Mouse (Mus musculus) thymus, postnatal 0 days (tissue): Measurements from ENCODE around the gene Rps9. TPM values are rescaled to one million over a fixed set of nuclear protein-coding genes. Genes with fewer than 3 reads are reported as not detected.
"Not testable (repeated sequence)": the region's sequence is repeated elsewhere in the genome, so short reads cannot be mapped to it uniquely, and the experiment has no call there.

Experiments
- DNase-seq: peaks from one replicate; pipeline ENCODE4 v3.0.0-alpha.2; 2015; ENCODE audit warnings: low spot score
- microRNA-seq: library from miRNA; unstranded; fragments of <30 nt; microRNA quantifications from one replicate; pipeline ENCODE4, GENCODE M21; 2016; ENCODE audit warnings: borderline number of aligned reads
- polyA plus RNA-seq: library from polyadenylated mRNA; unstranded; fragments of >200 nt; fragmentation: Nextera tagmentation; extraction: Ambion mirVana; gene quantifications from 2 replicates; pipeline ENCODE4 v1.2.1, GENCODE M21; 2015

The Rps9 gene
- polyA plus RNA-seq, 1 experiment from 2014 or later = 2,079 TPM

DNA sequence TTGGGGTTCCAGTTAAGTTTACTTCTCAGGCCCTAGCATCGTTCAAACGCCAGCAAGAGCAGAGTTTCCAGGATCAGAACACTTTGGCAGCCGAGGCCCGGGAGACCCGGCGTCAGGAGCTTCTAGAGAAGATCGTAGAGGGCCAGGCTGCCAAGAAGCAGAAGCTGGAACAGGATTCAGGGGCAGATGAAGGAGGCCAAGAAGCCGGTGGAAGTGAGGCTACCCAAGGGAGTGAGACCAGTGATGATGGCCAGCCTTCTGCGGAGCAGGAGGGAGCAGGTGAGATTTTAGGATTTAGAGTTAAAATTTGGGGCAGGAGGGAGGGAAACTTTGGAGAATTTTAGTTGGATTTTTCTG, 8.9 kb upstream of the Rps9 start:
- DNase-seq = not testable (repeated sequence)

DNA sequence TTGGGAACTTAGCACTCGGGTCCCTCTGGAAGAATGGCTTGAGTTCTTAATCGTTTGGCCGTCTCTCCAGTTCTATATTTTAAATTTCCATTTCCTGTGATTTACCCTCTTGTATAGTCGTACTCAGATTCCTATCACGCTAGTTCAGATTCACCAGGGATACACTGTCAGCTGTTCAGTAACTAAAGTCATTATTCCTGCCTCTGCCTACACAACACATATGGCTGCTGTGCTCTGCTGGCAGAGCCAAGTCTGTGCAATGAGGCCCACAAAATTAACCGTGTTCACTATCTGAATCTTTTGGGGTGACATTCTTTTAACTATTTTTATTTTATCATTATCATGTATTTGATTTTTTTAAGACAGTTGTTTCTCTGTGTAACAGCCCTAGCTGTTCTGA, 5.3 kb upstream of the Rps9 start:
- DNase-seq = no peak

DNA sequence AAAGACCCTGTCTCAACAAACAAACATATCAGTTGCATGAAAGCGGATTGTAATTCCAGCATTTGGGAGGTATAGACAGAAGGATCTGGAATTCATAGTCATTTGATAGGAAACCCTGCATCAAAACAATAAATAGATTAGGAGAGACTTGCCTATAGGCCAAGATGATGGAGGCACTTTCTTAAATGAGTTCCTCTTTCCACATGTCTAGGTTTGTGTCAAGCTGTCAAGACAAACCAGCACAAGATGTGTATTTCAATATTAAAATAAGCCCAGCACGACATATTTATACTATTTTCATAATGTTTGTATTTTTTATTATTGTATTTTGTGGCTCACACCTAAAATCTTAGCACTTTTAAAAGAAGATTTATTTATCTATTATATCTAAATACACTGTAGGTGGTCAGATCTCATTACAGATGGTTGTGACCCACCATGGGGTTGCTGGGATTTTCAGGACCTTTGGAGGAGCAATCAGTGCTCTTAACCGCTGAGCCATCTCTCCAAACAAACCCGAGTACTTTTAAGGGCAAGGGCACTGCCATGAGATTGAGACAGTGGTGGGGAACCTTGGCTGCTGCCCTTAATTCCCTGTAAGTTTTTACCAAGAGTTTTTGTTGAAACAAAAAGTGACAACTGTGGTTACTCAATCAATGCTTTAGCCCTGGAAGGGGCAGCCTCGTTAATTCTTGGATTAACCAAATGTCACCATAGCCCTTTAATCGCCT, 480 bp upstream of the Rps9 start:
- no peak for DNase-seq

DNA sequence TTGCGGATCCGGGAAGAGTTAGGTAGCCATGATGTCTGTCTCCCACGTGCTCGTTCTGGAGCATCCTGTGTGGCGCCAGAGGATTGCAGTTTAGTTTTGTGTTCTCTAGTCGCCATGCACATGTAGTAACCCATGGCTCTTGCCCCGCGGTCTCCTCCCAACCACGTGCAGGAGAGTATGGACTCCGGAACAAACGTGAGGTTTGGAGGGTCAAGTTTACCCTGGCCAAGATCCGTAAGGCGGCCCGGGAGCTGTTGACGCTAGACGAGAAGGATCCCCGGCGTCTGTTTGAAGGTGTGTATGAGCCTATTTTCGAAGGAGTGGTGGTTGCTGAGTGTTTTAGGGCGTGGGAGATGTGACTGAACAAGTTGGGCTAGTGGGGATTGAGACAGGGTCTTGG, 682 bp downstream of the Rps9 start:
- DNase-seq = no peak

DNA sequence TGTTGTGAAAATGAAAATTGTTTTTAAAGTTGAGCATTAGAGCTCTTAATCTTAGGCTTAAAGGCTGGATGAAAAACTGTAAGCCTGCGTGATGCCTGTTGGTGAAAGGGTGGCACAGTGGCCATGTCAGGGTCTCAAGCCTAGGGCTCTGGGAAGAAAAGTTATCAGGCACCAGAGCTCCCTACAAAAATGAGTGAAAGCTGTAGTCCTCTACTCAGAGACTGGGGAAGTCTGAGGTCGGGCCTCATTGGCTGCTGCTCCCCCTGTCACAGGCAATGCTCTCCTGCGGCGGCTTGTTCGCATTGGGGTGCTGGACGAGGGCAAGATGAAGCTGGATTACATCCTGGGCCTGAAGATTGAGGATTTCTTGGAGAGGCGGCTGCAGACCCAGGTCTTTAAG, 1.7 kb downstream of the Rps9 start:
- peak; percentile 9 for DNase-seq

DNA sequence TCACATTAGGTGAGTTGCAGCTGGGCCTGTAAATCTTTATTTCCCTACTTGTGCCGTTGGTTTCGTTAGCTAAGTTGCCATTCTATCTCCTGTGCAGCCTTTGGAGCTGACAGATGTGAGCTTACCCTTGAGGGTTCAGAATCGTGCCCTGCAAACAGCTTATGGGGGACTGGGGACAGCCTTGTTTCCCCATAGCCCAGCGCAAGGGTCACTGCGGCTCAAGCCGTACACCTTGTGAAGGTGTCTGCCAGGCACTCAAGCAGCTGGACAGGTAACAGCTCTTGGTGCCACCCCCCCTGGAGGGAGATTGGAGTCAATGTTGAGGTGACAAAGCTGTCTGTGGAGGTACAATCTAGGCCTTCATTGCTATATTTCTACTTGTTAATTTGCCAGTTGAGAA, 2.1 kb downstream of the Rps9 start:
- no peak for DNase-seq

DNA sequence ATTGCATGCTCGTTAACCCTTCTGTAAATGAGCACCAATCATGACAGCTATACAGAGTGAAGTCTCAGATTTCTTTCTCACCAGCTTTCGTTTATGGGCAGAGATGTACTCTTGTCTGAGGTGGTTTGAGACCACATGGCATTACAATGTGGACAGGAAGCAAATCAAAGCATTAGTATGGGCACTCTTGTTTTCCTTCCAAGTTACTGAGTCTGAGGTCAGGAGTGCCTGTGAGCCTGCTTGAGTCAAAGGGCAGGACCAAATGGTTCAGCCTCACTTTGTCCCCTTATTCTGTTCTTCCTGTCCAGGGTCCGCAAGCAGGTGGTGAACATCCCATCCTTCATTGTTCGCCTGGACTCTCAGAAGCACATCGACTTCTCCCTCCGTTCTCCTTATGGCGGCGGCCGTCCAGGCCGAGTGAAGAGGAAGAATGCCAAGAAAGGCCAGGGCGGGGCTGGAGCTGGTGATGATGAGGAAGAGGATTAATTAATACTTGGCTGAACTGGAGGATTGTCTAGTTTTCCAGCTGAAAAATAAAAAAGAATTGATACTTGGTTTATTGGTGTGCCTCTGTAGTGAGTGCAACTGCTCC, 2.6 kb downstream of the Rps9 start:
- no peak for DNase-seq

DNA sequence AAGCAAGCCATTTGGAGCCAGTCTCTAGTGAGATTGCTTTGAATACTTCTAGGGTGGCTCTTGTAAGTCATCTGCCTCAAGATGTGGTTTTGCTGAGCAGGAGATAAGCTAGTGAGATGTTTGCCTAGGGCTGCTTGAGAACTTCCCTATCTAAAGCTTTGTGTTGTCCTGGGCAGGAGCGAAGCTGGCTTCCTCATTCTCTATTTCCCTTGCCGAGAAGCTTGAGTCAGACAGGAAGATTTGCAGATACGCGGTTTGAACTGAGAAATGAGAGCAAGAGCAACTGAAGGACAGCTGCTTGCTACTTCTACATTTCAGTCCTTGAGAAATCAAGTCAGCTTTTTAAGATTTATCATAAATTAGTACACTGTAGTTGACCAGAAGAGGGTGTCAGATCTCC, 3.2 kb downstream of the Rps9 start:
- no peak for DNase-seq

DNA sequence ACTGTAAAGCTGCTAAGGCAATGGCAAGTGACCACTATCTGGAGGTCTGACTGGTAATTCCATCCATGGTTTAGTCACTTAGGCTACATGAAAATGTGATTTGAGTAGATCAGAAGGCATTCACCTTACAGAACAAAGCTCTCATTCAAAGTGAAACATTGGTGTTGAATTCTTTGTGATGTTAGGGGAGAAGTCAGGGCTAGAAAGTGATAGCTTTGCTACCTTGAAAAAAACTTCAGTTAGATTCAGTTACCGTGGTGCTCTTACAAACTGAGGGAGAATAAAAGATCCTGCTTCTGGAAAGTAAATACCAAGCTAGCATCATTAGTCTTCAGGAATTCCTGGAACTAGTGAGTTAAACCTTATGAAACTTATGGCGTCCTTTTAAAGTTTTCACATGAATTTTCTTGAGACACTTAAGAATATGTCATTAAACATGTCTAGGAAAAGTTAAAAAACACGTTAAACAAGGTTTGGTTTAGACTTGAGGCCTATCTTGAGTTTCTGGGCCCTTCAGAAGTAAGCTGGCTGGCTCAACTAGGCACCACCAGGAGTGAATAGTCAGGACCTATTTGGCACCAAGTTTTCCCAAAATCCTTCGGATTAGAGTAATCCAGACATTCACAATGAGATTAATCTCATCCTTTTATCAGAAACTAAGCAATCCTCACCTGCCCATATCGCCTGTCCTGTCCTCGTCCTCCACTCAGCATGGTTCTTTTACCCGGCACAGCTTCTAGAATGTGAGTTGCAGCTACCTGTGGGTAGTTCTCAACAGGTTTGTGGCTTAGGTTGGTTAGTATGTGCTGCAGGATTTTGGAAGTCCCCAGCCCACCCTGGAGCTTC, 4.0 kb downstream of the Rps9 start:
- no peak for DNase-seq

DNA sequence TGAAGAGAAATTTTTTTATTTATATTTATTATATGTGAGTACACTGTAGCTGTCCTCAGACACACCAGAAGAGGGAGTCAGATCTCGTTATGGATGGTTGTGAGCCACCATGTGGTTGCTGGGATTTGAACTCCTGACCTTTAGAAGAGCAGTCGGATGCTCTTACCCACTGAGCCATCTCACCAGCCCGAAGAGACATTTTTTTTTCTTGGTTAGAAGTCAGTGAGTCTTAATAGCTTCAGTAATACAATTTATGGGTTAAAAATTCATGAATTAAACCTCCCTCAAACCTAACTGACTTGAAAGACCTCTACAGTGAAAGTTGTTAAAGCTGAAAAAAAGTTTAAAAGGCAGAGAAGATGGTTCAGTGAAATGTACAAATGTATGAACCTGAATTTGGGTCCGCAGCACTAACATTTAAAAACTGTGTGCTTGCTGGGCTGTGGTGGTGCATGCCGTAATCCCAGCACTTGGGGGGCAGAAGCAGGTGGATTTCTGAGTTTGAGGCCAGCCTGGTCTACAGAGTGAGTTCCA, 4.7 kb downstream of the Rps9 start:
- not testable (repeated sequence) for DNase-seq

DNA sequence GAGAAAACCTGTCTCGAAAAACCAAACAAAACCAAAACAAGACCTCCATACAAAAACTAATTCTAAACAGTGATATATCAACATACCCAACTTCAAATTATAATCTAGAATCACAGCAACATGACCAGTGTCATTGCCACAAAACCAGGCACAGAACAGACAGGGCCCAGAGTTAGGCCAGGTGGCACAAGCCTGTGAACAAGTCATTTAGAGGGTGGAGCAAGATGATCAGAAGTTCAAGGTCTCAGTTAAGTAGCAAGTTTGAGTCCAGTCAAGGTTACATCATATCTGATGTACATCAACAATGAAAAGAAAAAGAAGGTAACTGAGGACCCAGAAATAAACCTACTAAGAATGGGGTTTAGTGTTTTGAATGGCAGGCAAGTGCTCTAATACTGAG, 5.2 kb downstream of the Rps9 start:
- DNase-seq = no peak

DNA sequence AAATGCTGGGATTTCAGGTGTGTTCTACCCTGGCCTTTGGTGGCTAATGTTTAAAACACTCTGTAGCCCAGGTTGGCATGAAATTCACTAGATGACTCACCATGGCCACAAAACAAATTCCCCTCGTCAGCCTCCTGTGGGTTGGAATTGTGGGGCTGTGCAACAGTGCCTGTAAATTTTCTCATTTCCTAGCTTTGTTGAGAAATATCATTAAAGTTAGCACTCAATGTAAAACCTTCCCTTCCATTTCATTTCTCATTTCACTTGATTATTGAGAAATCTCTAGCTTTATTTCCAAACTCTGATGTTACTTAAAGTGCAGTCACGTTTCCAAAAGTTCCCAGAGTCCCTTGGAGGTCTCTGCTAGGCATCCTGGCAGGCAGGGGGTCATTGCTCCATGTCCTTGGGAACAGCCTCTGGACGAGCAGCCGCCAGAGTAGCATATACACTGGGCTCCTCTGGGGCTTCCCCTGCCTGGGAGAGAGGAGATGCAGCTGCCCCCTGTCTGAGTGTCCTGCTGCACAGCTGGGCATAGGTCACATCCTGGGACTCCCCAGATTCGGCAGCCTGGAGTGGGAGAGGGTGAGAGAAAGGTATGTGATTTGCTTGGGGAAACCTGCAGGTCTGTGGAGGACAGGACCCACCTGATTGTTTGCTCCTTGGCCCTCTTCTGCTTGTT, 8.6 kb downstream of the Rps9 start:
- no peak for DNase-seq

DNA sequence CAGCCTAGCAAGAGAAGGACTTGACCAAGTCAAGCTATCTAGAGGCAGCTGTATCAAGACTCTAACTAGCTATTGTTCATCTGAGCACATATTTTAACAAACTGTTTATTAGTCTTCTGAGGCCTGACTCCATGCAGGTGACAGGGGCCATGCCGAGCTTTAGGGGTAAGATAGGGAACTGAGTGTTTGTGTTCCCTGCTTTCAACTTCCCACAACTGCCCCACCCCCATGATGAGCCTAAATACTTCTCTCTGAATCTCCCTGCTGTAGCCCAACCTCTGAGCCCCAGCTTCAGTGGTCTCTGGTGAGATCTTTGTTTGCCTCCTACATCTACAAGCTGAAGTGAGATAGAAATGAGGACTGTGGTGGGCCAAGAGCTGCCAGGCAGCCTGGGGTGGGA, 11.5 kb downstream of the Rps9 start:
- no peak for DNase-seq

DNA sequence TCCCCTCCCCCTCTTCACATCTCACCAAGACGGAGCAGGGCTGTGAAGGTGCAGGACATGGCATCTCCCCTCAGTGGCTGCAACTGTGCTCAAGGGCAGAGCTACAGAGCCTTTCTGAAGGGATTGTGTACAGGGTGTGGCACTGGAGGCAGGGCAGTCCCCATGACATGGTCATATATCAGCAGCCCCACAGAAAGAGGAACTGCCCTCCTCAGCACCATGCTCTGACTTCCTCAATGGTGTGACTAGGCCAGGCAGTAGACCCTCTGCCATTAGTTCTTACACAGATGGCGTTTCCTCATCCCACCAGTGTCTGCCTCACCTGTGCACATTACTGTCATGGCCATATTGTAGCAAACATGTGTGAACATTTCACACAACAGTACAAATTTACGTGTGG, 16.5 kb downstream of the Rps9 start, which contains the start of gene Pirb:
TSS of gene Pirb (minus strand) at position 124 of the 400 bp plus-strand sequence.
- DNase-seq = not testable (repeated sequence)

DNA sequence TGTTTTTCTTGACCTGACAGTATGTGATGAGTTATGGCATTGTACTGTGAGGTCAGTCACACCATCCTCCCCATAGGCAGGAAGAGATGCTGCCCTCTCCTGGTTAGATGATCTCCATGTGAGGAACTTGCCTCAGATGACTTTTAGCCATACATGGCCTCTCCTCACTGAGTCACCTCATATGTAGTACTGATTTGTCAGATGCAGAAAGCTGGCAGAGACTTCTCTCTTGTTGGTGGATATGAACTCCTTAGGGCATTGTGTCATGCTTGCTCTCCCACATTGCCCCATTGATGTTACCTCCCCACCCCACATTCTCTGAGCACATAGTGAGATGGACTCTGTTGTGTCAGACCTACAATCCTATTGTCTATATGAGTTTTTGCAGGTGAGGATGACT, 21.7 kb downstream of the Rps9 start:
- not testable (repeated sequence) for DNase-seq

DNA sequence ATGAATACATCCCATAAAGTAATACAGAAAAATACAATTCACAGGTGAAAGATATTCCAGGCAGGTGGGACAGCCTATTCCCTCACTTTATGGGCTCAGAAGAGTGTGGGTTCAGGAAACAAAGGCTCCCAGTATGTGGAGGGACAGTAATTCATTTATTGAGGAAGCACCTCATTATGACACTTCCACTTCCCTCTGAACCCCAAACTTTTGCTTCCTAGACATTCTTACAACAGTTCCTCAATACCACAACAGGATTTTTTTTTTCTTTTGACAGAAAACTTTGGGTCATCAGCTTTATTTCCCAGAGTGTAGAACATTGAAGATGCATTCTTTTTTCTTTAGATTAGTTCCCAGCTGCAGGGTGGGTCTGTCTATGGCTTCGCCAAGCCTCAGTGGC, 28.9 kb downstream of the Rps9 start:
- DNase-seq = not testable (repeated sequence)

Small RNA genes lying within 50 kb of the gene (microRNA-seq; reads per million reads assigned to microRNA genes)
- gene Mir3572 = 6.7 reads per million, percentile 11 among the genes with 10 or more reads in this experiment

Other genes with a start within 250 kb of the Rps9 start
- gene Tarm1, start 201.4 kb upstream of the Rps9 start, polyA plus RNA-seq = 0.21 and 0.39 TPM in 2 replicates
- 0.09 TPM in 1 of 2 replicates, not detected in the other for gene Oscar, start 87.8 kb upstream of the Rps9 start, polyA plus RNA-seq
- gene Ndufa3, start 86.6 kb upstream of the Rps9 start, polyA plus RNA-seq = 523 and 568 TPM in 2 replicates
- 20.8 and 28.9 TPM in 2 replicates for gene Tfpt, start 74.1 kb upstream of the Rps9 start, polyA plus RNA-seq
- gene Prpf31, start 74.0 kb upstream of the Rps9 start, polyA plus RNA-seq = 88.2 and 93.1 TPM in 2 replicates
- gene Cnot3, start 58.7 kb upstream of the Rps9 start, polyA plus RNA-seq = 42.6 and 44.5 TPM in 2 replicates
- gene Leng1, start 38.2 kb upstream of the Rps9 start, polyA plus RNA-seq = 20.7 and 22.9 TPM in 2 replicates
- gene Tmc4, start 26.4 kb upstream of the Rps9 start, polyA plus RNA-seq = 12.5 TPM in 2 replicates
- gene Tsen34, start 11.1 kb upstream of the Rps9 start, polyA plus RNA-seq = 67.5 and 70.1 TPM in 2 replicates
- gene Mboat7, start 10.5 kb upstream of the Rps9 start, polyA plus RNA-seq = 36.0 and 40.1 TPM in 2 replicates
- 2.5 TPM in 2 replicates for gene Pirb, start 16.4 kb downstream of the Rps9 start, polyA plus RNA-seq
- 0.06 TPM in 1 of 2 replicates, not detected in the other for gene Gm15448, start 121.7 kb downstream of the Rps9 start, polyA plus RNA-seq
- gene Pira2, start 141.1 kb downstream of the Rps9 start, polyA plus RNA-seq = 0.45 and 0.51 TPM in 2 replicates
- gene Gm14548, start 194.1 kb downstream of the Rps9 start, polyA plus RNA-seq = 0.22 and 0.49 TPM in 2 replicates
- 0.20 and 0.21 TPM in 2 replicates for gene Lilra6, start 211.5 kb downstream of the Rps9 start, polyA plus RNA-seq